In the genomic region with DNA sequence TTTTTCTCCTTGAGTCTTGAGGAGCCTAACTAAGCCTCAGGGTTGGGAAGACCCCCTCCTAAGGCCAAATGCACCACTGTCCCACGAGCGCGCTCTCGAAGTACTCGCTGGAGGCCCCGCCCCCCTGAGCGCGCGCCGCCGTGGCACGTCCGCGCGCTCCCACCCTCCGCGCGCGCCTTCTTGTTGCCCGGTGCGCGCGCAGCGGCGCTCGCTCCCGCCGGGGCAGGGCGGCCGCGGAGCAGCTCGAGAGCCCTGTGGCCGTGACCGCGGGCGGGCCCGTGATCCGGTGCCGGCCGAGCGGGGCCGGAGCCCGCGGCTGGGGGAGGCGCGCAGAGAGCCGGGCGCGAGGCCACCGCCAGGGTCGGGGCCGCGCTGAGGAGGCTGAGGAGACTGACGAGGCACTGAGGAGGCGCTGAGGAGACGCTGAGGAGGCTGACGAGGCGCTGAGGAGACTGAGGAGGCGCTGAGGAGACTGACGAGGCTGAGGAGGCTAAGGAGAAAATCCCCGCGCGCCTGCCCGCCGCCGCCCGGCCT, we compare ENCODE assay signal across 7 mouse cellular contexts. TPM values are rescaled to one million over a fixed set of nuclear protein-coding genes. Genes with fewer than 3 reads are reported as not detected.
DNase-seq lines count a peak whose midpoint lies in the region; ATAC-seq lines count a peak whose summit lies in the region.

A gene (plus strand): TSS at position 207 of the 534 bp plus-strand sequence.

- under 1% methylated on average over 66 of the region's 67 CpGs for WGBS in limb, embryonic 10.5 days
- under 1% methylated on average over 59 of the region's 67 CpGs for WGBS in midbrain, embryonic 12.5 days

- peak within 1 kb of the TSS; percentile 97 for H3K27ac ChIP-seq in limb, embryonic 10.5 days
- peak within 1 kb of the TSS; percentile 99 for H3K27ac ChIP-seq in midbrain, embryonic 12.5 days (replicated peaks)

- H3K4me1 ChIP-seq in limb, embryonic 10.5 days, result peaks cover 13% of the 10 kb centered on the region
- peaks cover 17% of the 10 kb centered on the region for H3K4me1 ChIP-seq in midbrain, embryonic 12.5 days

- H3K27me3 ChIP-seq in limb, embryonic 10.5 days (ENCODE audit: low read depth, poor library complexity, severe bottlenecking), result no peaks in the 10 kb centered on the region
- H3K27me3 ChIP-seq in midbrain, embryonic 12.5 days, result no peaks in the 10 kb centered on the region

- H3K9me3 ChIP-seq in limb, embryonic 10.5 days (replicated peaks), result no peaks in the 10 kb centered on the region
- H3K9me3 ChIP-seq in midbrain, embryonic 12.5 days, result no peaks in the 10 kb centered on the region

- H3K9ac ChIP-seq in midbrain, embryonic 12.5 days (replicated peaks), result peak within 1 kb of the TSS; percentile 98

- H3K4me2 ChIP-seq in midbrain, embryonic 12.5 days (replicated peaks), result peak within 1 kb of the TSS; percentile 79

- peak; percentile 95 for DNase-seq in adrenal gland, postnatal 14 days
- peak; percentile 90 for DNase-seq in embryo, embryonic 9.5 days (ENCODE audit: extremely low spot score)
- DNase-seq in heart, adult 18-20 months, result peak; percentile 92 to 93
- DNase-seq in kidney, adult 18-20 months, result peak; percentile 93
- peak; percentile 89 for DNase-seq in limb, embryonic 10.5 days (ENCODE audit: low spot score)
- DNase-seq in spleen, adult 12 weeks (ENCODE audit: low spot score), result peak; percentile 55

- peak; percentile 93 for ATAC-seq in midbrain, embryonic 12.5 days (ENCODE audit: low FRiP score, low read depth)

- no peaks in the 10 kb centered on the region for H3K36me3 ChIP-seq in limb, embryonic 10.5 days
- no peaks in the 10 kb centered on the region for H3K36me3 ChIP-seq in midbrain, embryonic 12.5 days

- peak within 1 kb of the TSS; percentile 92 for H3K4me3 ChIP-seq in limb, embryonic 10.5 days
- peak within 1 kb of the TSS; percentile 95 for H3K4me3 ChIP-seq in midbrain, embryonic 12.5 days

RNA-seq across cellular contexts. Expression of the gene that starts here (rescaled TPM):
- 18.5 and 19.8 TPM in 2 replicates for total RNA-seq in adrenal gland, postnatal 14 days (2021)
- 10 to 100 TPM; 41.0 to 43.2 TPM for total RNA-seq in heart, adult 18-20 months (2021)
- 3.8 and 4.9 TPM in 2 replicates for polyA plus RNA-seq in limb, embryonic 10.5 days (2016; fragmentation: Nextera tagmentation; extraction: Ambion mirVana)
- polyA plus RNA-seq in midbrain, embryonic 12.5 days (2016; fragmentation: Nextera tagmentation; extraction: Ambion mirVana), result 13.2 and 13.4 TPM in 2 replicates

Comparison
In these comparisons a context has a peak if more than half of its experiments do, and no peak if none do; other contexts are left out.
1. Peak in every context shown above with its lines: DNase-seq, ATAC-seq, H3K4me3 ChIP-seq and H3K27ac ChIP-seq.